Mouse (Mus musculus) testis, adult 2 months (tissue): Measurements from ENCODE around the gene Anxa4.

Source experiments
- CTCF ChIP-seq: fragments of 200-500 bp; IDR thresholded peaks from 2 replicates; pipeline ENCODE4 v1.5.1; 2012; ENCODE audit warnings: low read depth, mild to moderate bottlenecking, inconsistent platforms, low read length, moderate library complexity; ENCODE audit not compliant: control insufficient read depth, insufficient read depth, insufficient replicate concordance
- POLR2A ChIP-seq: fragments of 200-500 bp; IDR thresholded peaks from 2 replicates; pipeline ENCODE4 v1.6.1; 2012; ENCODE audit warnings: low read depth, mild to moderate bottlenecking, inconsistent platforms, low read length, moderate library complexity; ENCODE audit not compliant: control insufficient read depth

DNA sequence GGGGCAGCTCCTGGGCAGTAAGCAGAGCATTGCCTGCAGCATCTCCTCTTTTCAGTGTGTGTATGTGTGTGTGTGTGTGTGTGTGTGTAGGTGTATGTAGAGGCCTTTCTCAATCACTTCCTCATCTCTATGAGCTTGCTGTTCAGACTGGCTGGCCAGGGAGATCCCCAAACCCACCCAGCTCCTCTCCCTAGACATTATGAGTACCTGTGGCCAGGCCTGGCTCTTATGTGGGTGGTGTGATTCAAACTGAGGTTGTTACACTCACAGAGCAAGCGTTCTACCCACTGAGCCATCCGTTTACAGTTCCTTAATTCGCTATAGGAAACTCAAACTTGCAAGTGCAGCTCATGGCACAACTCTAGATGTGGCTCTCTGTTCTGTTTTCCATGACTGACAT, 8.6 kb downstream of the Anxa4 start:
- no peak for TF ChIP-seq POLR2A
- TF ChIP-seq CTCF = no peak
